Mouse (Mus musculus): Measurements from ENCODE around the gene Ttc7b. TPM values are rescaled to one million over a fixed set of nuclear protein-coding genes. Genes with fewer than 3 reads are reported as not detected.

Ttc7b gene
- total RNA-seq (2012; rRNA removed) (9.8 and 11.7 TPM in 2 replicates), polyA plus RNA-seq (2012; ENCODE audit: insufficient read depth in 1 of 2, insufficient read length in 2 of 2, low read depth in 1 of 2, low replicate concordance in 2 of 2, missing spikeins in 1 of 2) (10 to 100 TPM in 1 of 2 experiments, not detected in 1; 23.7 TPM)

- peak within 1 kb of the TSS; percentile 85 to 99 for H3K4me3 ChIP-seq (ENCODE audit: control insufficient read depth in 1 of 2, insufficient read depth in 1 of 2, low read depth in 2 of 2, low read length in 2 of 2)
- peak within 1 kb of the TSS; percentile 96 for H3K9ac ChIP-seq (ENCODE audit: control insufficient read depth, low read depth, low read length, poor library complexity, severe bottlenecking)
- no peak for TF ChIP-seq MEF2A (IDR thresholded peaks at IDR 0.05; ENCODE audit: extremely low read depth, insufficient replicate concordance, low read depth, low read length, poor library complexity, severe bottlenecking)
- TF ChIP-seq POLR2AphosphoS5 (IDR thresholded peaks at IDR 0.05; ENCODE audit: borderline replicate concordance, low read depth, low read length), result no peak
- no peak for TF ChIP-seq MXI1 (IDR thresholded peaks at IDR 0.05; ENCODE audit: low read depth, low read length)
- TF ChIP-seq TAL1 (IDR thresholded peaks at IDR 0.05; ENCODE audit: low read length), result no peak
- TF ChIP-seq GABPA (IDR thresholded peaks at IDR 0.05; ENCODE audit: low read depth, low read length), result no peak
- no peak for TF ChIP-seq MYB (IDR thresholded peaks at IDR 0.05; ENCODE audit: low read depth, low read length)
- peak; percentile 27; the same call in 1 of the 2 replicates for TF ChIP-seq UBTF (IDR thresholded peaks at IDR 0.05; ENCODE audit: borderline replicate concordance, insufficient read depth, low read depth, low read length)
- TF ChIP-seq MAX (IDR thresholded peaks at IDR 0.05; ENCODE audit: low read length), result no peak
- peak in 2 of 3 experiments; percentile 39 to 73; a peak in 5 of 6 replicates for TF ChIP-seq CTCF (IDR thresholded peaks at IDR 0.05 in 2 of 3, conservative IDR thresholded peaks at IDR 0.05 in 1 of 3; ENCODE audit: control insufficient read depth in 1 of 3, insufficient read depth in 1 of 3, low read depth in 2 of 3, low read length in 3 of 3, poor library complexity in 1 of 3, severe bottlenecking in 1 of 3)
- peak; percentile 52 for DNase-seq (ENCODE audit: low read depth, low spot score)
- no peak within 1 kb of the TSS for H3K27ac ChIP-seq (ENCODE audit: control insufficient read depth, low read depth, low read length)
- H3K36me3 ChIP-seq (ENCODE audit: control insufficient read depth in 1 of 2, insufficient read depth in 2 of 2, low read length in 2 of 2), result peaks cover 0 to 3% of the 10 kb centered on the region in 2 experiments; a peak in 1 of 4 replicates
- no peaks in the 10 kb centered on the region for H3K9me3 ChIP-seq (replicated peaks; ENCODE audit: insufficient read depth, low read length)
- peaks cover 0 to 5% of the 10 kb centered on the region in 2 experiments; a peak in 3 of 4 replicates for H3K4me1 ChIP-seq (ENCODE audit: control insufficient read depth in 1 of 2, insufficient read depth in 2 of 2, low read length in 2 of 2)
- H3K27me3 ChIP-seq (ENCODE audit: control insufficient read depth in 1 of 2, insufficient read depth in 2 of 2, low read length in 2 of 2), result no peaks in the 10 kb centered on the region
- peaks cover 11% of the 10 kb centered on the region for H3K79me2 ChIP-seq (ENCODE audit: control insufficient read depth, insufficient read depth, low read length, poor library complexity)
Observed at GRCm38 (mm10) chr12:100520794-100521186, at the start of gene Ttc7b. Gene Ttc7b (minus strand): TSS chr12:100520826.

GRCm38 (mm10) chr12:100568831-100569230 is 48.2 kb upstream of the Ttc7b start:
- no peak for DNase-seq (ENCODE audit: low read depth, low spot score)
- Histone ChIP-seq H3K4me3 (ENCODE audit: control insufficient read depth in 1 of 2, insufficient read depth in 1 of 2, low read depth in 2 of 2, low read length in 2 of 2) (no peak overlapping the region), H3K79me2 (ENCODE audit: control insufficient read depth, insufficient read depth, low read length, poor library complexity) (no peaks in the 10 kb centered on the region), H3K27ac (ENCODE audit: control insufficient read depth, low read depth, low read length) (no peak overlapping the region), H3K4me1 (ENCODE audit: control insufficient read depth in 1 of 2, insufficient read depth in 2 of 2, low read length in 2 of 2) (peaks cover 0 to 10% of the 10 kb centered on the region in 2 experiments; a peak in 2 of 4 replicates), H3K9me3 (replicated peaks; ENCODE audit: insufficient read depth, low read length) (no peaks in the 10 kb centered on the region), H3K36me3 (ENCODE audit: control insufficient read depth in 1 of 2, insufficient read depth in 2 of 2, low read length in 2 of 2) (peaks cover 0 to 8% of the 10 kb centered on the region in 2 experiments; a peak in 2 of 4 replicates), H3K9ac (ENCODE audit: control insufficient read depth, low read depth, low read length, poor library complexity, severe bottlenecking) (no peak overlapping the region), H3K27me3 (ENCODE audit: control insufficient read depth in 1 of 2, insufficient read depth in 2 of 2, low read length in 2 of 2) (no peaks in the 10 kb centered on the region)
- TF ChIP-seq CHD2 (IDR thresholded peaks at IDR 0.05; ENCODE audit: low read length) (no peak), ZMIZ1 (IDR thresholded peaks at IDR 0.05; ENCODE audit: low read depth, low read length) (no peak), EP300 (IDR thresholded peaks at IDR 0.05; ENCODE audit: low read depth in 1 of 2, low read length in 2 of 2) (no peak), RAD21 (IDR thresholded peaks at IDR 0.05; ENCODE audit: low read depth, low read length) (no peak), ZKSCAN1 (IDR thresholded peaks at IDR 0.05; ENCODE audit: low read depth, low read length) (no peak), TBP (IDR thresholded peaks at IDR 0.05; ENCODE audit: low read depth, low read length) (no peak), CHD1 (IDR thresholded peaks at IDR 0.05; ENCODE audit: low read depth, low read length) (no peak), CTCF (IDR thresholded peaks at IDR 0.05 in 2 of 3, conservative IDR thresholded peaks at IDR 0.05 in 1 of 3; ENCODE audit: control insufficient read depth in 1 of 3, insufficient read depth in 1 of 3, low read depth in 2 of 3, low read length in 3 of 3, poor library complexity in 1 of 3, severe bottlenecking in 1 of 3) (no peak), JUND (IDR thresholded peaks at IDR 0.05; ENCODE audit: low read depth, low read length) (no peak), MXI1 (IDR thresholded peaks at IDR 0.05; ENCODE audit: low read depth, low read length) (no peak), RCOR1 (IDR thresholded peaks at IDR 0.05; ENCODE audit: low read depth, low read length) (no peak), TCF12 (IDR thresholded peaks at IDR 0.05; ENCODE audit: low read depth, low read length) (no peak), POLR2A (IDR thresholded peaks at IDR 0.05; ENCODE audit: control insufficient read depth in 1 of 2, insufficient read depth in 1 of 2, low read depth in 1 of 2, low read length in 2 of 2, poor library complexity in 1 of 2) (no peak), NELFE (IDR thresholded peaks at IDR 0.05; ENCODE audit: low read depth, low read length) (no peak), USF2 (IDR thresholded peaks at IDR 0.05; ENCODE audit: borderline replicate concordance in 1 of 2, insufficient read depth in 1 of 2, low read depth in 1 of 2, low read length in 2 of 2) (no peak), MAFK (IDR thresholded peaks at IDR 0.05; ENCODE audit: borderline replicate concordance, low read depth, low read length) (no peak)
